Mouse (Mus musculus) MEL (cell line): ENCODE measurements around the gene Aes.

Experiments used
- BHLHE40 ChIP-seq: IDR thresholded peaks from 2 replicates; pipeline ENCODE4 v1.6.1; 2012; ENCODE audit warnings: low read depth, mild to moderate bottlenecking, inconsistent platforms, low read length, improper control_type of control experiment, borderline replicate concordance
- CTCF ChIP-seq, 3 experiments: IDR thresholded peaks in 2 of 3; conservative IDR thresholded peaks in 1 of 3; 2 replicates each; pipeline ENCODE4 v1.5.1; 2011 to 2012; ENCODE audit warnings: low read length in 3 of 3, low read depth in 2 of 3, mild to moderate bottlenecking in 2 of 3, improper control_type of control experiment in 1 of 3, inconsistent platforms in 1 of 3, mixed read lengths in 1 of 3, moderate library complexity in 1 of 3; ENCODE audit not compliant: control insufficient read depth in 1 of 3, insufficient read depth in 1 of 3, poor library complexity in 1 of 3, severe bottlenecking in 1 of 3
- E2F4 ChIP-seq: IDR thresholded peaks from 2 replicates; pipeline ENCODE4 v1.6.1; 2011; ENCODE audit warnings: low read depth, low read length, improper control_type of control experiment, borderline replicate concordance
- HCFC1 ChIP-seq: IDR thresholded peaks from 2 replicates; pipeline ENCODE4 v1.6.1; 2012; ENCODE audit warnings: low read depth, mild to moderate bottlenecking, inconsistent platforms, low read length, improper control_type of control experiment, moderate library complexity
- NELFE ChIP-seq: IDR thresholded peaks from 2 replicates; pipeline ENCODE4 v1.6.1; 2011; ENCODE audit warnings: low read depth, low read length, improper control_type of control experiment
- NRF1 ChIP-seq: IDR thresholded peaks from 2 replicates; pipeline ENCODE4 v1.6.1; 2014; ENCODE audit warnings: low read depth, mild to moderate bottlenecking, inconsistent platforms, low read length, improper control_type of control experiment, moderate library complexity; ENCODE audit not compliant: poor library complexity, insufficient read depth, severe bottlenecking
- POLR2A ChIP-seq, 2 experiments: IDR thresholded peaks; 2 replicates each; pipeline ENCODE4 v1.6.1; 2011 to 2012; ENCODE audit warnings: low read length in 2 of 2, mild to moderate bottlenecking in 2 of 2, control low read depth in 1 of 2, improper control_type of control experiment in 1 of 2, low read depth in 1 of 2, moderate library complexity in 1 of 2; ENCODE audit not compliant: control insufficient read depth in 1 of 2, insufficient read depth in 1 of 2, poor library complexity in 1 of 2
- POLR2AphosphoS2 ChIP-seq: IDR thresholded peaks from 2 replicates; pipeline ENCODE4 v1.6.1; 2011; ENCODE audit warnings: low read length, improper control_type of control experiment
- UBTF ChIP-seq: IDR thresholded peaks from 2 replicates; pipeline ENCODE4 v1.6.1; 2012; ENCODE audit warnings: low read depth, mild to moderate bottlenecking, inconsistent platforms, low read length, improper control_type of control experiment, moderate library complexity, borderline replicate concordance; ENCODE audit not compliant: insufficient read depth
- USF1 ChIP-seq: IDR thresholded peaks from 2 replicates; pipeline ENCODE4 v1.6.1; 2014; ENCODE audit warnings: low read depth, mild to moderate bottlenecking, inconsistent platforms, low read length, improper control_type of control experiment, moderate library complexity
- ZC3H11A ChIP-seq: IDR thresholded peaks from 2 replicates; pipeline ENCODE4 v1.6.1; 2012; ENCODE audit warnings: low read depth, mild to moderate bottlenecking, inconsistent platforms, low read length, improper control_type of control experiment
- ZMIZ1 ChIP-seq: IDR thresholded peaks from 2 replicates; pipeline ENCODE4 v1.6.1; 2012; ENCODE audit warnings: low read depth, mild to moderate bottlenecking, inconsistent platforms, low read length, improper control_type of control experiment, moderate library complexity

DNA sequence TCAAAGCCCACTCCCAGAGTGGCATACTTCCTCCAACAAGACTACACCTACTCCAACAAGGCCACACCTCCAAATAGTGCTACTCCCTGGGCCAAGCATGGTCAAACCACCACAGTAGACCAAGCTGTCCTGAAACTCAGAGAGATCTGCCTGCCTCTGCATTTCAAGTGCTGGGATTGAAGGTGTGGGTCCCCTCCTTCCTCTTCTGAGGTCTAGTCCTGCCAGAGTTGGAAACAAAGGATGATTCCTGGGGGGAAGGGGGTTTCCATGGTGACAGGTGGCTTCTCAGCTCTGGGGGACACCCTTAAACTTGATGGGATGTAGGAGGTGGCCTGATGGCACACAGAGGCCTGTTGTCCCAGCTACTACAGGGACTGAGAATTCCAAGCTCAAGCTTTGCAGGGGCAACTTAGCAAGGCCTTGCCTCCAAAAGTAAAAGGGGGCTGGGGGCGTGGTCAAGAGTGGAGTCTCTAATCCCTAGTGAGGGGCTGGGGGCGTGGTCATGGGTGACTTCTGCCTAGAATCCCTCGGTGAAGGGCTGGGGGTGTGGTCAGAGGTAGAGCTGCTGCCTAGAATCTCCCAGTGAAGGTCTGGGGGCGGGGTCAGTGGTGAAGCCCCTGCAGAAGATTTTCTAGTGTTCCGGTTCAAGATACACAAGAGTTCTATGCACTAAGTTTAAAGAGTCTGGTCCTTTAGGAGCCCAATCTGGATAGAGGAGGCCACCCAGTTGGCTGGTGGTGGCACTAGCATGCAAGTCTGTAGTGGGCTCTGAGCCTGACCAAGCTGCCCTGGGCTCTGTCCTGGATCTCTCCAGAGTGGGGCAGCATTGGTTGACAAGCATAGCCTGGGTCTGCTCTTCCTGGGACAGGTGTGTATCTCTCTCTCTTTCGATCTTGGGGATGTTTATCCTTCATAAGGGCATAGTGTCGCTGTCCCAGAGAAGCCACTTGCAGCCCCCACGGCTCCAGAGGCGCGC, 15.1 kb downstream of the Aes start, which contains the start of gene Tle2:
- TF ChIP-seq CTCF (IDR thresholded peaks at IDR 0.05 in 2 of 3, conservative IDR thresholded peaks at IDR 0.05 in 1 of 3; ENCODE audit: control insufficient read depth in 1 of 3, insufficient read depth in 1 of 3, low read depth in 2 of 3, low read length in 3 of 3, poor library complexity in 1 of 3, severe bottlenecking in 1 of 3) (no peak), POLR2AphosphoS2 (no peak), UBTF (no peak), POLR2A (IDR thresholded peaks at IDR 0.05; ENCODE audit: control insufficient read depth in 1 of 2, insufficient read depth in 1 of 2, low read depth in 1 of 2, low read length in 2 of 2, poor library complexity in 1 of 2) (no peak), NRF1 (no peak), BHLHE40 (no peak), ZC3H11A (no peak), USF1 (no peak), HCFC1 (no peak; the same call in 1 of the 2 replicates), NELFE (no peak), ZMIZ1 (no peak), E2F4 (no peak)
